Mouse (Mus musculus) G1E (cell line): Measurements from ENCODE around the gene Phlda3. TPM values are rescaled to one million over a fixed set of nuclear protein-coding genes. Genes with fewer than 3 reads are reported as not detected.

ENCODE experiments used
- ATAC-seq: 2 replicates; pipeline ENCODE4 v1.8.0; 2016; ENCODE audit warnings: mild to moderate bottlenecking; ENCODE audit not compliant: insufficient number of reproducible peaks, poor library complexity, low FRiP score, severe bottlenecking; ENCODE audit errors: extremely low read depth
- DNase-seq: peaks from one replicate; pipeline ENCODE4 v3.0.0; 2012; ENCODE audit warnings: low spot score
- H3K27me3 ChIP-seq: 2 replicates; pipeline ENCODE4 v1.6.1; 2012; ENCODE audit warnings: mild to moderate bottlenecking, low read length, inconsistent platforms; ENCODE audit not compliant: insufficient read depth
- H3K36me3 ChIP-seq: replicated peaks from 2 replicates; pipeline ENCODE3; 2012; ENCODE audit warnings: mild to moderate bottlenecking, inconsistent platforms
- H3K4me1 ChIP-seq: 2 replicates; pipeline ENCODE4 v1.6.1; 2012; ENCODE audit warnings: low read depth, low read length, inconsistent platforms, mixed read lengths; ENCODE audit not compliant: insufficient read depth
- H3K4me3 ChIP-seq: 2 replicates; pipeline ENCODE4 v1.5.1; 2012; ENCODE audit warnings: low read depth, mild to moderate bottlenecking, inconsistent platforms, low read length, moderate library complexity, mixed read lengths
- H3K9me3 ChIP-seq: replicated peaks from 2 replicates; pipeline ENCODE4 v1.6.1; 2012; ENCODE audit warnings: inconsistent platforms
- CTCF ChIP-seq: IDR thresholded peaks from 2 replicates; pipeline ENCODE4 v1.5.1; 2012; ENCODE audit warnings: low read depth, low read length, inconsistent platforms, mixed read lengths
- GATA1 ChIP-seq: IDR thresholded peaks from 2 replicates; pipeline ENCODE4 v1.6.1; 2012; ENCODE audit warnings: borderline replicate concordance, low read length, inconsistent platforms, mixed read lengths
- GATA2 ChIP-seq: IDR thresholded peaks from 2 replicates; pipeline ENCODE4 v1.6.1; 2012; ENCODE audit warnings: low read depth, low read length, inconsistent platforms, borderline replicate concordance
- POLR2AphosphoS5 ChIP-seq: IDR thresholded peaks from 2 replicates; pipeline ENCODE4 v1.6.1; 2012; ENCODE audit warnings: low read depth, low read length, inconsistent platforms; ENCODE audit not compliant: insufficient replicate concordance
- TAL1 ChIP-seq: conservative IDR thresholded peaks from 2 replicates; pipeline ENCODE4 v1.6.1; 2012; ENCODE audit warnings: low read depth, low read length, inconsistent platforms, mixed read lengths
- polyA plus RNA-seq: library from polyadenylated mRNA; stranded (reverse); fragments of >175 nt; gene quantifications from 2 replicates; pipeline ENCODE4 v1.2.3, GENCODE M21; 2012
- total RNA-seq, 2 experiments: library from RNA; stranded (forward) in 1 of 2; stranded (reverse) in 1 of 2; fragments of 200-1000 nt in 1 of 2; fragments of >200 nt in 1 of 2; fragmentation: Nextera tagmentation in 1 of 2; gene quantifications; 2 replicates each; pipeline ENCODE4 v1.2.3; 2014 to 2017

Gene Phlda3
- total and polyA plus RNA-seq, 3 experiments: 0.98 to 5.2 TPM; not detected in 1

DNA sequence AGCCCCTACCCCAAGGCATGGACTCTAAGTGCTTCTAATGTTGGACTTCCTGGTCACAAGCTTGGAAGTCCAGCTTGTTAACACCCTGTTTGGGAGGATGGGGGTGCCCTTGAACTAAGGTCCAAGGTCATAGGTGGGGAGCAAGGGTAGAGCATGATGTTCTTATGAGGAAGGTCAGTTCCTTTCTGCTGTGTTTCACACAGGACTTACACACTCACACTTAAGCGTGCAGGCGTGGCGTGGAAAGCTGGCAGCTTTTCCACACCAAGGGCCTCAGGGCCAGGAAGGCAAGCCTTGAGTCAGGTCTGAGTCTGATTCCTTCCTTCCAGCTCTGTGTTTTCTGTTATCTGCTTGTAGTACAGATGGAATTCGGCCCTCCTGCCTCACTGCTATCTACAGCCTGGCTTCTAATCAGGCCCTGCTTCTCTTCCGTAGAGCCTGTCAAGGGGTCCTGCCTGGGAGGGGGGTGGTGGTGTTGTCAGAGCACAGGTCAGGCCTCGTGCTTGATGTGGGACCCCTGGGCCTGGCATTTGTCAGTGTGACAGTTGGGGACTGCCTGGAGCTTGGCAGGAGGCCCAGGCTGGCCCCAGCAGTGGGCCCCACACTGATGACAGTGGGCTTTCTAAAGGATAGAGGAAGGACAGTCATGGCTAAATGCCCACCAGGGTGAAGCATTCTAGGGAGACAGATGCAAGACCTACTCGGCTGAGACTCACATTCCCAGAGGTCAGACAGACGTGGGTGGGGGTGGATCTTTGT lies 34.5 kb downstream of the Phlda3 start:
- H3K4me3 ChIP-seq: no peak overlapping the region
- no peak for ATAC-seq
- H3K9me3 ChIP-seq: no peaks in the 10 kb centered on the region
- no peaks in the 10 kb centered on the region for H3K4me1 ChIP-seq
- H3K36me3 ChIP-seq: no peaks in the 10 kb centered on the region
- TF ChIP-seq CTCF: no peak
- no peak for TF ChIP-seq POLR2AphosphoS5
- no peak for TF ChIP-seq GATA1
- no peak for TF ChIP-seq GATA2
- no peak for TF ChIP-seq TAL1
- H3K27me3 ChIP-seq: peaks cover 23% of the 10 kb centered on the region; the same call in 1 of the 2 replicates
- DNase-seq: no peak

GRCm38 (mm10) chr1:135807546-135807945 lies 41.6 kb downstream of the Phlda3 start:
- H3K9me3 ChIP-seq: no peaks in the 10 kb centered on the region
- H3K4me3 ChIP-seq: no peak overlapping the region
- no peak for DNase-seq
- H3K4me1 ChIP-seq: no peaks in the 10 kb centered on the region
- H3K36me3 ChIP-seq: no peaks in the 10 kb centered on the region
- TF ChIP-seq GATA1: no peak
- TF ChIP-seq TAL1: no peak
- no peak for TF ChIP-seq CTCF
- TF ChIP-seq POLR2AphosphoS5: no peak
- TF ChIP-seq GATA2: no peak
- ATAC-seq: no peak
- peaks cover 34% of the 10 kb centered on the region for H3K27me3 ChIP-seq

GRCm38 (mm10) chr1:135810180-135810579 lies 44.3 kb downstream of the Phlda3 start:
- H3K36me3 ChIP-seq: no peaks in the 10 kb centered on the region
- H3K9me3 ChIP-seq: no peaks in the 10 kb centered on the region
- peaks cover 52% of the 10 kb centered on the region for H3K27me3 ChIP-seq
- DNase-seq: no peak
- ATAC-seq: no peak
- H3K4me3 ChIP-seq: no peak overlapping the region
- TF ChIP-seq POLR2AphosphoS5 (no peak), GATA1 (no peak), CTCF (no peak), TAL1 (no peak), GATA2 (no peak)
- H3K4me1 ChIP-seq: no peaks in the 10 kb centered on the region

DNA sequence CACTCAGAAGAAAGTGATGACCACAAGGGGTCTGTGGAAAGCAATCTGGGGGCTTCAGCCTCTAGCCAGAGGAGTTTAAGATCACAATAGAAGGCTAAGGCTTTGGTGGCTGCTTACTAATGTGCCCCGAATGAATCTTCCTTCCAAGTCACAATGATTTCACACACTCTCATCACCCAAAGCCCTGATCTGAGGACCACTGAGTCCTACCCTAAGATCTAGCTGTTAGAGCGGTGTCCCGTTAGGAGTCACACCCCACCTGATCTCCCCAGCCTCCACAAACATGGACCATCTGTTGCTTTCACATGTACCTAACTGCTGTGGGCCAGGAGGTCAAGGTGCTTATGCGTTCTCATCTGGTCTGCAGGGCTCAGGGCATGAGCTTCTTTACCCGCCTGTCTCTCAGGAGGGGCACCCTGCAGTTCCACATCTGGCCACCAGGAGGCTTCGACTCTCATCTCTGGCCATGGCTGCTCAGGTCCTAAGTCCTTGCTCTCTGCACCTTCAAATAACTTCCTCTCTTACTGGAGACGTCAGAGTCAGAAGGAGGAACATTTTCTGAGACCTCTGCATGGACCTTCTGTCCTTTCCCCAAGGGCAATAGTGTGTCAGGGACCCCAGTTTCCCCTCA lies 45.2 kb downstream of the Phlda3 start:
- H3K27me3 ChIP-seq: peaks cover 49% of the 10 kb centered on the region
- no peaks in the 10 kb centered on the region for H3K9me3 ChIP-seq
- no peaks in the 10 kb centered on the region for H3K4me1 ChIP-seq
- TF ChIP-seq GATA2 (no peak), CTCF (peak; percentile 100)
- ATAC-seq (peak; percentile 66; the same call in 1 of the 2 replicates), DNase-seq (peak; percentile 80)
- H3K4me3 ChIP-seq: no peak overlapping the region
- H3K36me3 ChIP-seq: no peaks in the 10 kb centered on the region

DNA sequence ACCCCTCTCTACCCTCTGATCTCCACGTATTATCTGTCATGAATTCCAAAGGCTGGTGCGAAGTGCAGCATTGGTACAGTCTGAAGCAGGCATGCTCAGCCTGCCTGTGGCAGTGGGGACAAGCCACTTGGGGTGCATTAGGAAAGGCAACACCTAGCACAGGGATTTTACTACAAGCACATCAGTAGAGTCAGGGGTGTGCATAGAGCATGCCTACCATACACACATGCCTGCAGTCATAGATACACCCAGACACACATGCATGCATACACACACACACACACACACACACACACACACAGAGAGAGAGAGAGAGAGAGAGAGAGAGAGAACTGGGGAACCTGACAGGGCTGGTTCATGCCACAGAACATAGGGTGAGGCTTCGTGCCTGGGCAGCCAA lies 46.3 kb downstream of the Phlda3 start:
- H3K4me3 ChIP-seq: no peak overlapping the region
- peaks cover 48% of the 10 kb centered on the region for H3K27me3 ChIP-seq
- no peaks in the 10 kb centered on the region for H3K9me3 ChIP-seq
- H3K36me3 ChIP-seq: no peaks in the 10 kb centered on the region
- TF ChIP-seq TAL1 (no peak), POLR2AphosphoS5 (no peak), GATA2 (no peak), CTCF (no peak), GATA1 (no peak)
- no peaks in the 10 kb centered on the region for H3K4me1 ChIP-seq
- ATAC-seq (no peak), DNase-seq (no peak)

- Histone ChIP-seq H3K9me3 (no peaks in the 10 kb centered on the region), H3K36me3 (no peaks in the 10 kb centered on the region), H3K4me3 (no peak overlapping the region), H3K4me1 (no peaks in the 10 kb centered on the region), H3K27me3 (peaks cover 45% of the 10 kb centered on the region)
- DNase-seq: no peak
- ATAC-seq: no peak
- TF ChIP-seq CTCF: no peak
- TF ChIP-seq TAL1: no peak
- no peak for TF ChIP-seq POLR2AphosphoS5
- TF ChIP-seq GATA2: no peak
- TF ChIP-seq GATA1: no peak
Measured at GRCm38 (mm10) chr1:135812618-135813017, 46.7 kb downstream of the Phlda3 start.
